Mouse (Mus musculus): Measurements from ENCODE around the gene Tspan15. TPM values are rescaled to one million over a fixed set of nuclear protein-coding genes. Genes with fewer than 3 reads are reported as not detected.

Tspan15 gene
- total and polyA plus RNA-seq, 3 experiments, result 0.23 to 2.2 TPM; not detected in 1

- Histone ChIP-seq H3K9ac (ENCODE audit: control insufficient read depth, low read depth, low read length, poor library complexity, severe bottlenecking) (no peak overlapping the region), H3K4me1 (ENCODE audit: control insufficient read depth in 1 of 2, insufficient read depth in 2 of 2, low read length in 2 of 2) (peaks cover 0 to 3% of the 10 kb centered on the region in 2 experiments; a peak in 2 of 4 replicates), H3K4me3 (ENCODE audit: control insufficient read depth in 1 of 2, insufficient read depth in 1 of 2, low read depth in 2 of 2, low read length in 2 of 2) (no peak overlapping the region), H3K36me3 (ENCODE audit: control insufficient read depth in 1 of 2, insufficient read depth in 2 of 2, low read length in 2 of 2) (no peaks in the 10 kb centered on the region), H3K27ac (ENCODE audit: control insufficient read depth, low read depth, low read length) (no peak overlapping the region), H3K79me2 (ENCODE audit: control insufficient read depth, insufficient read depth, low read length, poor library complexity) (no peaks in the 10 kb centered on the region), H3K27me3 (ENCODE audit: control insufficient read depth in 1 of 2, insufficient read depth in 2 of 2, low read length in 2 of 2) (no peaks in the 10 kb centered on the region), H3K9me3 (replicated peaks; ENCODE audit: insufficient read depth, low read length) (no peaks in the 10 kb centered on the region)
- DNase-seq (ENCODE audit: low read depth, low spot score), result no peak
- TF ChIP-seq ZMIZ1 (IDR thresholded peaks at IDR 0.05; ENCODE audit: low read depth, low read length), result no peak
- no peak for TF ChIP-seq MAZ (IDR thresholded peaks at IDR 0.05; ENCODE audit: low read depth, low read length)
- no peak for TF ChIP-seq MAFK (IDR thresholded peaks at IDR 0.05; ENCODE audit: borderline replicate concordance, low read depth, low read length)
- no peak for TF ChIP-seq SMC3 (IDR thresholded peaks at IDR 0.05; ENCODE audit: low read depth, low read length)
- TF ChIP-seq MYB (IDR thresholded peaks at IDR 0.05; ENCODE audit: low read depth, low read length), result no peak
Observed at GRCm38 (mm10) chr10:62228126-62228525, 2.9 kb downstream of the Tspan15 start.

DNA sequence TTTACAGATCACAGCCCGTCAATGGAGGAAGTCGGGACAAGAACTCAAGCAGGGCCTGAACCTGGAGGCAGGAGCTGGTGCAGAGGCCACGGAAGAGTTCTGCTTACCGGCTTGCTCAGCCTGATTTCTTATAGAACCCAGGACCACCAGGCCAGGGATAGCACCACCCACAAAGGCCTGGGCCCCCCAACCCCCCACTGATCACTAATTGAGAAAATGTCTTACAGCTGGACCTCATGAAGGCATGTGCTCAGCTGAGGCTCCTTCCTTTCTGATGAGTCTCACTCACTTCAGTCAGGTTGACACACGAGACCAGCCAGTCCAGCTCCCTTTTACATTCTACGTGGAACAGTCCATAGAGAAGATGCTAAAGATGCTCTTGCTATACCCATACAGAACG is 5.2 kb downstream of the Tspan15 start:
- Histone ChIP-seq H3K9ac (ENCODE audit: control insufficient read depth, low read depth, low read length, poor library complexity, severe bottlenecking) (no peak overlapping the region), H3K4me3 (ENCODE audit: control insufficient read depth in 1 of 2, insufficient read depth in 1 of 2, low read depth in 2 of 2, low read length in 2 of 2) (no peak overlapping the region), H3K79me2 (ENCODE audit: control insufficient read depth, insufficient read depth, low read length, poor library complexity) (no peaks in the 10 kb centered on the region), H3K27ac (ENCODE audit: control insufficient read depth, low read depth, low read length) (no peak overlapping the region), H3K27me3 (ENCODE audit: control insufficient read depth in 1 of 2, insufficient read depth in 2 of 2, low read length in 2 of 2) (no peaks in the 10 kb centered on the region), H3K36me3 (ENCODE audit: control insufficient read depth in 1 of 2, insufficient read depth in 2 of 2, low read length in 2 of 2) (peaks cover 0 to 6% of the 10 kb centered on the region in 2 experiments; a peak in 2 of 4 replicates), H3K9me3 (replicated peaks; ENCODE audit: insufficient read depth, low read length) (no peaks in the 10 kb centered on the region), H3K4me1 (ENCODE audit: control insufficient read depth in 1 of 2, insufficient read depth in 2 of 2, low read length in 2 of 2) (peaks cover 0 to 11% of the 10 kb centered on the region in 2 experiments; a peak in 2 of 4 replicates)
- no peak for TF ChIP-seq RAD21 (IDR thresholded peaks at IDR 0.05; ENCODE audit: low read depth, low read length)
- TF ChIP-seq POLR2AphosphoS5 (IDR thresholded peaks at IDR 0.05; ENCODE audit: borderline replicate concordance, low read depth, low read length), result no peak
- TF ChIP-seq E2F4 (IDR thresholded peaks at IDR 0.05; ENCODE audit: borderline replicate concordance, low read depth, low read length), result no peak
- no peak for TF ChIP-seq TCF12 (IDR thresholded peaks at IDR 0.05; ENCODE audit: low read depth, low read length)
- TF ChIP-seq GABPA (IDR thresholded peaks at IDR 0.05; ENCODE audit: low read depth, low read length), result no peak
- TF ChIP-seq MEF2A (IDR thresholded peaks at IDR 0.05; ENCODE audit: extremely low read depth, insufficient replicate concordance, low read depth, low read length, poor library complexity, severe bottlenecking), result no peak
- TF ChIP-seq SMC3 (IDR thresholded peaks at IDR 0.05; ENCODE audit: low read depth, low read length), result no peak
- no peak for TF ChIP-seq MAZ (IDR thresholded peaks at IDR 0.05; ENCODE audit: low read depth, low read length)
- no peak for TF ChIP-seq BHLHE40 (IDR thresholded peaks at IDR 0.05; ENCODE audit: borderline replicate concordance, low read depth, low read length)
- no peak for TF ChIP-seq POLR2AphosphoS2 (IDR thresholded peaks at IDR 0.05; ENCODE audit: low read length)
- no peak for TF ChIP-seq MAFK (IDR thresholded peaks at IDR 0.05; ENCODE audit: borderline replicate concordance, low read depth, low read length)
- TF ChIP-seq TAL1 (IDR thresholded peaks at IDR 0.05; ENCODE audit: low read length), result no peak
- TF ChIP-seq MXI1 (IDR thresholded peaks at IDR 0.05; ENCODE audit: low read depth, low read length), result no peak
- TF ChIP-seq TBP (IDR thresholded peaks at IDR 0.05; ENCODE audit: low read depth, low read length), result no peak
- TF ChIP-seq ZC3H11A (IDR thresholded peaks at IDR 0.05; ENCODE audit: low read depth, low read length), result no peak
- no peak for DNase-seq (ENCODE audit: low read depth, low spot score)

All from MEL (cell line).